16 mouse cellular contexts compared by ENCODE assay signal in genomic region chr4:129878656-129879145, GRCm38 (mm10). TPM values are rescaled to one million over a fixed set of nuclear protein-coding genes. Genes with fewer than 3 reads are reported as not detected.
"Had no signal": no experiment of that assay in that cellular context is flagged by ENCODE, and none has a peak within 500 bp of the region (broad histone marks: within the 10 kb centered on the region; RNA-seq: fewer than 3 reads in every experiment).

No protein-coding gene starts in this region.

- H3K4me3 ChIP-seq: kidney, embryonic 15.5 days; limb, embryonic 15.5 days; liver, embryonic 12.5 days; neural tube, embryonic 15.5 days had no signal

- H3K27ac ChIP-seq: limb, embryonic 15.5 days; liver, embryonic 12.5 days had no signal

- H3K9ac ChIP-seq: kidney, embryonic 15.5 days; limb, embryonic 15.5 days; liver, embryonic 12.5 days; neural tube, embryonic 15.5 days had no signal

- H3K36me3 ChIP-seq: kidney, embryonic 15.5 days; limb, embryonic 15.5 days; liver, embryonic 12.5 days; midbrain, embryonic 10.5 days; neural tube, embryonic 15.5 days had no signal

- H3K4me2 ChIP-seq: limb, embryonic 15.5 days; neural tube, embryonic 15.5 days had no signal

- H3K27me3 ChIP-seq: kidney, embryonic 15.5 days; limb, embryonic 15.5 days; liver, embryonic 12.5 days; neural tube, embryonic 15.5 days had no signal

- DNase-seq: lung, embryonic 14.5 days; lung, postnatal 10 days; lung, postnatal 4 days; thymus, postnatal 4 days had no signal

- ATAC-seq: liver, embryonic 12.5 days; midbrain, embryonic 16.5 days had no signal

- H3K9me3 ChIP-seq: kidney, embryonic 15.5 days; limb, embryonic 15.5 days; liver, embryonic 12.5 days; midbrain, embryonic 10.5 days; neural tube, embryonic 15.5 days had no signal

RNA-seq across cellular contexts. Expression of gene Spocd1, which starts 50.3 kb away (rescaled TPM):
- polyA plus RNA-seq: kidney, adult 2 months; kidney, embryonic 15.5 days; large intestine, adult 2 months; limb, embryonic 11.5 days; liver, embryonic 16.5 days; lung, embryonic 14.5 days; midbrain, embryonic 10.5 days; midbrain, embryonic 16.5 days; neural tube, embryonic 11.5 days; stomach, embryonic 16.5 days had no signal
